Mouse (Mus musculus): Measurements from ENCODE around the gene Lmnb2.

The Lmnb2 gene

GRCm38 (mm10) chr10:80929299-80930226, 11.5 kb upstream of the Lmnb2 start, which contains the start of gene Gadd45b:
Gene Gadd45b, plus strand, starts transcription at chr10:80930073.
- peak; percentile 99 for DNase-seq (ENCODE audit: low spot score)

GRCm38 (mm10) chr10:80928586-80929298, 10.7 kb upstream of the Lmnb2 start:
- peak; percentile 94 for DNase-seq (ENCODE audit: low spot score)

- DNase-seq (ENCODE audit: low spot score) = no peak
These were observed 7.4 kb upstream of the Lmnb2 start for GRCm38 (mm10) chr10:80925472-80925871.

- no peak for DNase-seq (ENCODE audit: low spot score)
These were observed 3.9 kb upstream of the Lmnb2 start for GRCm38 (mm10) chr10:80921923-80922322.

- no peak for DNase-seq (ENCODE audit: low spot score)
These were observed 688 bp downstream of the Lmnb2 start for GRCm38 (mm10) chr10:80917336-80917778.

- no peak for DNase-seq (ENCODE audit: low spot score)
These were observed 2.3 kb downstream of the Lmnb2 start for GRCm38 (mm10) chr10:80915736-80916135.

- DNase-seq (ENCODE audit: low spot score) = no peak
These were observed 2.8 kb downstream of the Lmnb2 start for GRCm38 (mm10) chr10:80915260-80915659.

GRCm38 (mm10) chr10:80914253-80914656, 3.8 kb downstream of the Lmnb2 start:
- DNase-seq (ENCODE audit: low spot score) = no peak

- no peak for DNase-seq (ENCODE audit: low spot score)
These were observed 4.6 kb downstream of the Lmnb2 start for GRCm38 (mm10) chr10:80913364-80914011.

GRCm38 (mm10) chr10:80911891-80912290, 6.2 kb downstream of the Lmnb2 start:
- no peak for DNase-seq (ENCODE audit: low spot score)

- DNase-seq (ENCODE audit: low spot score) = no peak
These were observed 6.7 kb downstream of the Lmnb2 start for GRCm38 (mm10) chr10:80911354-80911753.

- DNase-seq (ENCODE audit: low spot score) = no peak
These were observed 8.5 kb downstream of the Lmnb2 start for GRCm38 (mm10) chr10:80909375-80910162.

- DNase-seq (ENCODE audit: low spot score) = no peak
These were observed 13.3 kb downstream of the Lmnb2 start for GRCm38 (mm10) chr10:80904709-80905108.

- DNase-seq (ENCODE audit: low spot score) = no peak
These were observed 13.9 kb downstream of the Lmnb2 start for GRCm38 (mm10) chr10:80904004-80904693.

- no peak for DNase-seq (ENCODE audit: low spot score)
These were observed 14.8 kb downstream of the Lmnb2 start for GRCm38 (mm10) chr10:80903282-80903681.

GRCm38 (mm10) chr10:80902273-80902940, 15.6 kb downstream of the Lmnb2 start:
- DNase-seq (ENCODE audit: low spot score) = no peak

GRCm38 (mm10) chr10:80901409-80902272, 16.4 kb downstream of the Lmnb2 start:
- no peak for DNase-seq (ENCODE audit: low spot score)

- DNase-seq (ENCODE audit: low spot score) = peak; percentile 100
These were observed 17.5 kb downstream of the Lmnb2 start, which contains the start of gene Timm13 for GRCm38 (mm10) chr10:80900318-80901247. Gene Timm13, minus strand, starts transcription at chr10:80900969.
